Mouse (Mus musculus) adrenal gland, postnatal 14 days (tissue): ENCODE measurements around the gene Slc36a2. TPM values are rescaled to one million over a fixed set of nuclear protein-coding genes. Genes with fewer than 3 reads are reported as not detected.
"Not testable (repeated sequence)": the region's sequence is repeated elsewhere in the genome, so short reads cannot be mapped to it uniquely, and the experiment has no call there.

Experiments used
- DNase-seq: peaks from one replicate; pipeline ENCODE4 v3.0.0; 2021; ENCODE audit warnings: mixed read lengths
- total RNA-seq: library from RNA; stranded (reverse); gene quantifications from 2 replicates; pipeline ENCODE4 v1.2.3, GENCODE M21; 2021

Gene Slc36a2
- total RNA-seq, 1 experiment from 2014 or later = 176 TPM

DNA sequence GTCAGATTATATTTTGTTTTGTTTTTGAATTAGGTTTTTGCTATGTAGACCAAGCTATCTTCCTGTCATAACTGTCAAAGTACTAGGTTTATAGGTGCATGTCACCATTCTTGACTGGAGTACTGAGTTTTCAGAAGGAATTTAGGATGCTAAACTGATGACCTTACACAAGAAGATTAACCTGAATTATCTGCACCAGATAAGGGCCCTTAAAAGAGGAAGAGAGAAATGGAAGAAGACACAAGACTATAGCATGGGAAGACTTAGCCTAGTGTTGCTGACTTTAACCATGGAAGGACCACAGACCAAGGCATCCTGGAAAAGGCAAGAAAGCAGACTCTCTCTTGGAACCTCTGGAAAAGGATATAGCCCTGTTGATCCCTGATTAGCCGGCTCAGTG lies 51.7 kb downstream of the Slc36a2 start:
- no peak for DNase-seq

DNA sequence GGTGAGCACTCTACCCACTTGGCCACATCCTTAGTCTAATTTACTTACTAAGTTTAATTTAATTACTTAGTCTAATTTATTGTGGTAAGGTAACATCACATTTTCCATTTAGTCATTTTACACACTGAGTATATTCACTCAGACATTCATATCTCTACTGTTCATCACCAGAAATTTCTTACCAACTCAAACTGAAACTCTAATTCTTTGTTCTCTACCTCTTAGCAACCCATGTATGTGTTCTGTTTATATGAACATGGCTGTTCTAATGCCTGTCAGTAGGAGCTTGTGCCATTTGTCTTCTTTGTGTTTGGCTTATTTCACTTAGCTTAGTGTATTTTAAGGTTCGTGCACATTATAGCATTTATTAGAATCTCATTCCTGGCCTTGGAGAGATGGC lies 52.9 kb downstream of the Slc36a2 start:
- no peak for DNase-seq

DNA sequence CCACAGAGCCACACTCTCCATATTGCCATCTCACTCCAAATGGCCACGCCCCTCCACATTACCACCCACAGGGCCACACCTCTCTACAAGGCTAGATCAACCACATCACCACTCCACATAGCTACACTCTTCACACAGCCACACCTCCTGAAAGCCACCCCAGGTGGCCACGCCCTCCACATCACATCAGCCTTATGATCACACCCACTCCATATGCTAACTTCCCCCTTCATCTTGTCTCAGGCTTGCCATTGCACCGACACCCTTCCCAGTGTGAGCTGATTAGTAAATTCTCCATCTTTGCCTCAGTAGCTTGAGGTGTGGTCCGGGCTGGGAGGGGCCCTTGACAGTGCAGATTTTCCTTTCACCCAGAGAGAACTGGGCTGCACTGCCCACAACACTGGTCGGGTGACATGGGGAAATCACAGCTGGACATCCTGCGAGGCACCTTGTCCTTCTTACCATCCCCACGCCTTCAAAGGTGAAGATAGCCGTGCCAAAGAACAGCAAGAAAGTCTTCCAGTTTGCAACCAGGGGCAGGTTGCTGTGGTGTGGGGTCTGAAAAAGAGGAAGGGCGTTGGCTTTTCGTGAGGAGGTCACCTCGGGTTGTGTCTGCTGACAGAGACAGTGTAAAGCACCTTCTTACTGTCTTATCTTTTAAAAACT lies 53.7 kb downstream of the Slc36a2 start:
- no peak for DNase-seq

DNA sequence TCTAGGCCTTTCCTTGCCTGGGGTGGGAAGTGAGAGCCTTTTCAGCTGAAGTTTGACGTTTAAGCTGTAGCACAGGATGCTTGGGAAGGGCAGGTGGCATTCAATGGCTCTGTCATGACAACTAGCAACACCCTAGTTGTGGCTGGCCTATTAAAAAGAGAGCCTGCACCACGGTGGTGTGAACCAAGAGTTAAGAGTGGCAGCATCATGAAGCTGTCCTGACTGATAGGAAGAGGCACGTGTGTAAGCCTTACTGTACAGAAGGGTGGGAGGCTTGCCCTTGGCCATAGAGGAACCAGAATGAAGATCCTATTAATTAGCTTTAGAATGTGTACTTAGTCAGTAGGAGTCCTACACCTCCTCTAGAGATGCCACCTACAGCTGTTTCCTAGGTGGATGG lies 56.5 kb downstream of the Slc36a2 start:
- no peak for DNase-seq

DNA sequence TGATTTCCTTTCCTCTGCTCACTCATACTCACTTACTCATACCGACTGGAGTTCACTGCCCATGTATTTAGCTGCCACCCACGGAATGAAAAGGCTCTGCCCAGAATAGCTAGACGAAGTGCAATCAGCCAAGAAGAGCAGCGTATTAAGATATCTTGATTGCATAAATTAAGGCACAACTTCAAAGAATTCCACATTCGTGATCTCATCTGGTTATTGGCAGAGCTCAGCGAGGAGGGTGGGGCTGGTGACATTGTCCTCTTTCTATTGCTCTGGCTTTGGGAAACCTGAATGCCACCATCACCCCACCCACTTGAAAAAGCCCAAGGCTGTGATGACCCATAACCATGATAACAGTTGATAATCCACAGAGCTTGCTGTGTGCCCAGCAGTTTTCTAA lies 56.9 kb downstream of the Slc36a2 start:
- peak; percentile 56 for DNase-seq

DNA sequence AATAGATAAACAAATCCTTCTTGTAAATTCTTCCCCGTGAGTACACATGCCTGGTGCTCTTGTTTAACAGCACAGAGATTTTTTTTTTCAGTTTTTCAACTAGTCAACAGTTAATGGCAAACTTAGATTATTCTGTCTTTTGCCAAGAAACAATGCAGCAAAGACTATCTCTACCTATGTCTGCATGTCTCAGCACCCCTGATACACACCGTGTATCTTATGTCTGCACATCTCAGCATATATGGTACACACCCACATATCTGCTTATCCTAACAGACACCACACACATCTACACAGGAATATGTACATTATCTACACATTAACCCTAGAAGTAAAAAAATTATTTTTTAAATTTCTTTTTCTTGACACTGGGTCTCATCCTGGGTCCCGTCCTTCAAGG lies 58.2 kb downstream of the Slc36a2 start:
- no peak for DNase-seq

DNA sequence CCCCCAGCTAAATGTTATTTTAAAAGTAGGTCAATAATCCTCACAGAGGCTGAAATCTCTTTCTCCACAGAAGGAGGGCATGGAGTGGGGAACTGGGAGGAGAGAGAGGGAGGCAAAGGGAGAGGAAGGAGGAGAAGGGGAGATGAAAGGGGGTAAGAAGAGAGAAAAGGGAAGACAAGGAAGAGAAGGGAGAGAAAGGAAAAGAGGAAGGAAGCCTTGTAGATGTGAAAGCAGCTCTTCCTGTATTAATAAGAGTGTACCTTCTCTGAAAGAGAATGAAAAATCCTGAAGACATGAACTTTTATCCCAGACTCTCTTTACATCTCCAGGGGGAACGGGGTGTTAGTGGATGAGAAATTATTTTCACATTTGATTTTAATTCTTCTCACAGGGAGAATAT lies 63.4 kb downstream of the Slc36a2 start:
- no peak for DNase-seq

DNA sequence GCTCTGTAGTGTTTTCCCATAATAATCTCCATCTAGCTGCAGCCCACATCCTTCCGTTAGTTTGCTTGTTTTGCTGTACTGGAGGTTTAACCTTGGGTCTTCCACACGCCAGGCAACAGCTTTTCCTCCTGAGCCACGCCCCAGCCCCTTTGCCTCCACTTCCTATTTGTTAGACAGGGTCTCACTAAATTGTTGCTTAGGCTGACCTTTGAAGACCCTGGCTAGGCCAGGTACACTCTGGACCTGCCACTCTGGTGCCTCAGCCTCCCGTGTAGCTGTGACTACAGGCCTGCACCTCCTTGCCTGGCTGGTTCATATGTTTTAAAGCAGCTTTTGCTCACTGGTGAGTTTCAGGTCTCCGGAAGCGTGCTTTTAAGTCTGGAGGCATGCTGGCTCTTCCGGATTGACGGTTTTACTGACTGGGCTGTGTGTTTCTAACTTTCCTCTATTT lies 64.0 kb downstream of the Slc36a2 start:
- no peak for DNase-seq

DNA sequence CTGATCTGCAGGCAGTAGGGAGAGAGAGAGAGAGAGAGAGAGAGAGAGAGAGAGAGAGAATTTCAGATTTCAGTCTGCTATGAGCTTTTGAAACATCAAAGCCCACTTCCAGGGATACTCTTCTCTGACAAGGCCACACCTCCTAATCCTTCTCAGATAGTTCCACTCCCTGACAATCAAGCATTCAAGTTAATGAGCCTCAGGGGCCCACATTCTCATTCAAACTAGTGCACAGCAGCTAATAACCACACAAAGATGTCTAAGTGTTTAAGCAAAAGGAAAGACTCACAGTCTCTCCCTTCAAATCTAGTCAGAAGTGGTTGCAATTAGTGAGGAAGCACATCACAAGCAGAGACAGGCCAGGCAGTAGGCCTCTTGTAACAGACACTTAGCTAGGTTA lies 64.6 kb downstream of the Slc36a2 start:
- no peak for DNase-seq

DNA sequence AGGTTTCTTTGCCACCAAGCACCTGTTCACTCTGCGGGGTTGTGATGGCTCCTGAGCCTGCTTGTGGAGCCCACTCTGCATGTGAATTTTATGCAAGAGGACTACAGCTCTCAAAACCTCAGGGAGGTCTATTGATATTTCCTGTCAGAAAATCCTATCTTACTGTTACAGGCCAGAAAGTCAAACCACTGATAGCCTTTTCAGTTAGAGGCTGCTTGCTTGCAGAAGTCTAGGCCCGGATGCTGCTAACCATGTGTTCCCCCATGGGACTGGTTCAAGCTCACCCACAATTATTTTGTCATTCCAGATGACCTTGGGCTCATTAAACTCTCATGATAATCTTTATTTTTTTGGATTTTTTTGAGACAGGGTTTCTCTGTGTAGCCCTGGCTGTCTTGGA lies 67.8 kb downstream of the Slc36a2 start:
- DNase-seq = no peak

DNA sequence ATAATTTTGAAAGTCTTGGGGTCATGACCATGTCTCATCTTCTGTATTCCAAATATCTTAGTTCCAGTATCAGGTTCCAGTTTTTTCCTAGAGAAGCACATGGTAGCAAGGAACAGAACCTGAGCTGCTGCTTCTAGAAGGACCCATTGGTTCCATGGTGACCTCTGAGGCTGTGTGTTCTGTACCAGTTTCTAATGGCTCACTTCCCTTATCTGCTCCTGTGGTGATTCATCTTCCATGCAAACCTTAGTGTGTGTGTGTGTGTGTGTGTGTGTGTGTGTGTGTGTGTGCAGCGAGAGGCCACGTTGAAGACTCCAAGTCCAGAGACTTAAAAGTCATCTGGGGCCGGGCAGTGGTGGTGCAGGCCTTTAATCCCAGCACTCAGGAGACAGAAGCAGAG lies 68.9 kb downstream of the Slc36a2 start:
- DNase-seq = peak; percentile 46

DNA sequence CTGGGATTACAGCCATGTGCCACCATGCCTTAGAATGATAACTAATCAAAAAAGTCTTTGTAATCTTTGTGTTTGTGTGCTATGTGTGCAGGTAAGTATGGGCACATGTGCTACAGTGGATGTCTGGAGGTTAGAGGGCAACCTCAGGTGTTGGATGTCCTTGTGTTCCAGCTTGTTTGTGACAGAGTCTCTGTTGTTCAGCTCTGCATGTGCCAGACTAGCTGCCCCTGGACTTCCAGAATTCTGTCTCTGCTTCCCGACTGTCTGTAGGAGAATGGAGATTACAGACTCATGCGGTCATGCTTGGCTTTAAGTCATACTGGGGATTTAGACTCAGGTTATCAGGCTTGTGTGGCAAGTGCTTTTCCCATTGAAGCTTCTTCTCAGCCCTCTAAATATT lies 70.6 kb downstream of the Slc36a2 start:
- DNase-seq = no peak

DNA sequence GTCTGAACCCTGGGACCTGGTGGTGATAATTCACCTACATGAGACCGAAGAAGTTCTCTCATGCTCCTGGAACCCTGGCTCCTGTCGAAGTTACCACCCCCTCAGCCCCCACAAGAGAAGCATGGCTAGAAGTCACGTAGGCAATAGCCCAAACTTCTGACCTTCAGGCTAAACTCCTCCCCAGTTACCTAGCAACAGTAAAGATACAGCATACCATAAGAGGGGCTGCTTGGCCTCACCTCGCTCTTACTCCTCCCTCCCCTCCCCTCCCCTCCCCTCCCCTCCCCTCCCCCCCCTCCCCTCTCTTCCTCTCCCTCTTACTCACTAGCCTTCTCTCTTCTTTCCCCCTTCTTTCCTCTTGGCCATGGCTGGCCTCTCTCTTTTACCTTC lies 71.0 kb downstream of the Slc36a2 start:
- DNase-seq = not testable (repeated sequence)

DNA sequence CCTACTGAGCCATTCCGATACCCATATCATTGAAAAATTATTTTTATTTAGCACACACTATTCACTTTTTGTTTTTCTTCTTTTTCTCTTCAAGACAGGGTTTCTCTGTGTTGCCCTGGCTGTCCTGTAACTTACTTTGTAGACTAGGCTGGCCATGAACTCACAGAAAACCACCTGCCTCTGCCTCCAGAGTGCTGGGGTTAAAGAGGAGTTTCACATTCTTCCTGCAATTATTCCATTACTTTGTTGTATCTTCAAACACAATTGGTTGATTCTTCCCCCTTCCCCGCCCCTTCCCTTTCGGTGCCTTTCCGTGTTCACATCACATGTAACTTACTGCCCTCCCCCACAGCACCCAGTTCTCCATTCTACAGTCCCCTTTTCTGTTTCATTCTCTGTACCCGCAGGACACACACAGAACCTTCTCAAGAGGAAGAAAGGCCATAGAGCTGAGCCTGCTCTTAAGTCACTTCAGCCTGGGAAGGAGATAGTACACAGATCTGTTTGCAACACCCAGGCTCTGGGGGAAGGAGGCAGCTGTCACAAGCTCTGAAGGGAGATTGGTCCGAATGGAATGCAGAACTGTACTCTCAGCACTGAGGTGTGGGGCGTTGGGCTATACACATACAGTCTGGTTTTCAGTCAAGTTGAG lies 71.5 kb downstream of the Slc36a2 start:
- DNase-seq = no peak

DNA sequence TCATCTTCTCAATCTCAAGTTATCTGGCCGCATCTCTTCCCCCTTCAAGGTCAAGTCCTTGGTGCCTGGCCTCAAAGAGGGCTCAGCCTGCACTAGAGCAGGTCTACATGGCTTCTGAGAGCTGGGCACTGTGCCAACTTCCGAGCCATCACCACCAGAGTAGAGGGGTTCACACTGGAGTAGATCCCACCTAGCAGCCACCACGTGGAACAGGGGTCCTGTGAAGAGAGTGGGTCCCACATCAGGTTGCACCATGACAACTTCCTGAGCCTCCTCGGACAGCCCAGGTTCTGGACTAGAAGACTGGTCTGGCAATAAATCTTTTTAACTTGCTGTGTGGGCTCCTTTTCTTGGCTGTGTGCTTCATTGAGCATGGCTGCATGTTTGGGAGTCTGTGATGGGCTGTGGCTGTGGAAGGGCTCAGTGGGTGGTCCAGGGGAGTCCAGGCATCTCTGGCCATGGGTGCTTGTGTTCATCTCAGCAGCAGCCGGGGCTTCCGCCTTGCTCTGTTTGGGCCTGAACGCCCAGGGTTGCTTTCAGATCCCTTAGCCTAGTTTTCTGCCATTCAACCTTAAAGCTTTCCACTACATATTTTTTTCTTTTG lies 74.2 kb downstream of the Slc36a2 start:
- peak; percentile 37 for DNase-seq

DNA sequence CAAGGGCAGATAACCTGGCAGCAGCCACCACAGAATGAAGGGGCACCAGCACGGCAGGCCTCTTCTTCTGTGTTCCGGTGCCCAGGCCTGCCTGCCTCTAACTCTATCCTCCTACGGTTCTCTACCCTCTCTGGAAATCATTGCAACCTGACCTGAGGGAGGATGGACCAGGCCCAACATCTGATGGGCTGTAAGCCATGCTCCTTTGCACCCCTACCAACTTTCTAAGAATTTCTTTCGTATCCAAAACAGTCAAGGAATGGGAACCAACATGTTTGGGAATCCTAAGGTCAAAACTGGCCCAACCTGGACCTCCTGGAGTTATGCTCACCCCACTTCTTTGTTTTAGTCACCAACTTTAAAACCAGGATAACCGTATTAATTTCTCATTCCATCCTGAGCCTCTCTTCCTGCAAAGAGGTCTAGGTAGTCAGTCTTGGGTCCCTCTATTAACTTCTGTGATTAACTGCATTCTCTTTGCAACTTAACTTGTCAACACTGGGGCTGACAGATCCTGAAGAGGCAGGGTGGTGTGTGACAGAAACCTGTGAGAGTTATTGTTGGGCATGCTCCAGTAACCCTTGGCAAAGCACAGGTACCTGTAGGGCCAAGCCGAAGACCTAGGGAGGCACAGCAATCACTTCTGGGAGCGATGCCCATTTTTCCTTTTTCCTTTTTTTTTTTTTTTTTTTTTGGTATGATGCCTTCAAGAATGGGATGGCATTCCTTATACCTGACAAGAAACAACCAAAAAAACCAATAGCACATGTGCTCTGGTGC lies 75.2 kb downstream of the Slc36a2 start:
- no peak for DNase-seq

Other genes starting within 250 kb of the Slc36a2 start
- 53.8 and 74.2 TPM in 2 replicates for gene Tnip1, start 222.2 kb downstream of the Slc36a2 start, total RNA-seq
- gene Anxa6, start 151.6 kb downstream of the Slc36a2 start, total RNA-seq = 146 and 152 TPM in 2 replicates
- 8.3 and 12.2 TPM in 2 replicates for gene Ccdc69, start 106.9 kb downstream of the Slc36a2 start, total RNA-seq
- gene Gm2a, start 87.0 kb downstream of the Slc36a2 start, total RNA-seq = 104 and 106 TPM in 2 replicates
- not detected in 2 replicates for gene Slc36a3, start 33.4 kb downstream of the Slc36a2 start, total RNA-seq
- gene Slc36a1, start 19.3 kb upstream of the Slc36a2 start, total RNA-seq = 19.3 and 23.0 TPM in 2 replicates
- gene Fat2, start 151.5 kb upstream of the Slc36a2 start, total RNA-seq = 0.11 and 0.56 TPM in 2 replicates
- 2,357 and 2,456 TPM in 2 replicates for gene Sparc, start 238.1 kb upstream of the Slc36a2 start, total RNA-seq